Mouse (Mus musculus) lung, postnatal 0 days (tissue): ENCODE measurements around the gene Plppr1.

Experiments
- CTCF ChIP-seq: IDR thresholded peaks from 2 replicates; pipeline ENCODE4 v1.5.1; 2016; ENCODE audit warnings: antibody characterized with exemption, mild to moderate bottlenecking
- EP300 ChIP-seq: IDR thresholded peaks from 2 replicates; pipeline ENCODE4 v1.6.1; 2016; ENCODE audit warnings: antibody characterized with exemption, mild to moderate bottlenecking, control low read depth

GRCm38 (mm10) chr4:49296434-49296833, 237.4 kb downstream of the Plppr1 start:
- TF ChIP-seq CTCF (no peak), EP300 (no peak)
